Mouse (Mus musculus): Measurements from ENCODE around the gene Car3.
A peak's percentile ranks its signal among the peaks of the same experiment; 100 is the strongest.

Car3 gene

DNA sequence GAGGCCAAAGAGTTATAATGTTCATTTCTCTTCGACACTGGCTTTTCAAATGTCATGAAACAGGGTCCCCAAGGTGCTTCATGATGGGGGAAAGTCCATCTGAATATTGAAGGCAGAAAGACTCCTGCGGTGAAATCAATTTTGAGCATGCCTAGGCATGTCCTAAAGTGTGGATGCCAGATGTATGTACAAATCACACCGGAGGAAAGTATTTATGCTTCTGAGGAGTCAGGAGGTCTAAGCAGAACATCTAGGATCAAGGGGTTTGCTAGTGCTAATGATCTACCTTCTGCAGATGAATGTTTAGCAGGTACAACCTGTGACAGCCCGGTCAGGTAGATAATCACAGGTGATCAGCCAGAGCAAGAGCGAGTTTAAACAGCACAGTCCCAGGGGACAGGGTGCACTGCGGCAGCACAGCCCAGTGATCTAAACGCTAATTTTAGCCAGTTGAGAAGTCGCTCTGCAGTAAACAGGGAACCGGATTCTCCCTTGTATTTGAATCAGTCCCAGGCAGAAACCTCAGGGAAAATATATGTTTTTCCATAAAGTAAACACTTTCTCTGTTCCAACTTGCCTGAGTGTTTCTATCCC lies 13.1 kb downstream of the Car3 start:
- DNase-seq = no peak

DNA sequence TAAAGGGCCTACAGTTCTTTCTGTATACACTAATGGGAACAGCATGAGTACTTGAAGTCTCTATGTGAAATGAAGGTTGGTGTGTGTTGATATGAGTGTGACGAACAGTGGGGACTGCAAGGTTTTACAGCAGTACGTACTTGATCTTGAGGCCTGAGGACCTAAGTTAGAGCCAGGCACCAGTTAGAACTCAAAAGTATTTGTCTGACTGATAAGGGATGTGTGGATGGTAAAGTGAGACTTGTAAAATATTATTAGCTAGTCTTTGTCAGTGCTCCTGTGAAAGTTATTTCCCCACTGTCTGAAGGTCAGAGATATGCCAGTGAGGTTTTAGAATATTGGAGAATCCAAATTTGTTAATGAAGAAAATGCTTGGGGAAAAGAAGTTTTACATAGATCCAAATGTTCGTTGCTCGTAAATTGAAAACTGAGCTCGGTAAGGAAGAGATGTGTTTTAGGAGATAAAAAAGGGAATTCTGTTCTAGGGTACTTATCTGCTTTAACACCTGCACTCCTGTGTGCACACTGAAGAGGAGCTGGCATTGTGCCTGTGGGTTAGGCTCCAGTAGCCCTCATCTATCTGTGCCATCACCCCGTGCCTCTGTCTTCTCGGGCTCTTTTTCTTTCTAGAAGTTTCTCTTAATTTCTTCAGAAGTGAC lies 14.1 kb downstream of the Car3 start:
- DNase-seq = no peak

DNA sequence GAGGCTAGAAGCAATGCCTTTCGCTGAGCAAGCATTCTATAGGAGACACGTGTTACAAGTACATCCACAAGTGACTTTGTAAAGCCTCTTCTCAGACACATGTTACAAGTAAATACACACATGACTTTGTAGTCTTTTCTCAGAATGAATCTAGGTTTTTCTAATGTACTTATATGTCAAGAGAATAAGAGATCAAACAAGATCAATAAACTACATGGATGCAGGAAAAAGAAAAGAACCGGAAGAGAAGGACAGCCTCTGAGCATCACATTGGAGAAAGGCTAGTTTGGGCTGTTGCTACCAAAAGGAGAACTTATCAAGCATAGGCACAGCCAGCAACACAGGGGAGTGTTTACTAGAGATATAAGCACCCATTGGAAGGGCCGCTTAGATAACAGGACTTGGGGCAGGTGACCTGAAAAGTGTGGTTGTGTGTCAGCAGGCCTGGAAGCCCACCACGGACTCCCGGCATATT lies 15.5 kb downstream of the Car3 start:
- no peak for DNase-seq

DNA sequence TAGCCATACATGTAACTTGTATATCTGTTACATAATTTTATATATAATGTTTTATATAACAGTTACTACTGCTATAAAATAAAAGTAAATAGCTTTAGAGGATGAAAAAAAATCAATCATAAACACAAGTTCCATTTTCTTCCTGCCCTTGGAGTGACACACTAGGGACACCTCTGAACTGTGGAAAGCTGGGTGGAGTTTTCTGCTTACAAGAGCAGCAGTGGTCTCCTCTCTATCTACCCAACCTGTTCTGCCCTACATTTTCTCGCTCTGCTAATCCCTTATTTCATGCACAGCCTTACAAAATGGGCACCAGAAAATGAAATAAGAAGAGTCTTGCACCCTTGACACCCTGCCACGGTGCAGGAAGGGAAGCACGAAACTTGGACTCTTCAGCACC lies 16.0 kb downstream of the Car3 start:
- no peak for DNase-seq

DNA sequence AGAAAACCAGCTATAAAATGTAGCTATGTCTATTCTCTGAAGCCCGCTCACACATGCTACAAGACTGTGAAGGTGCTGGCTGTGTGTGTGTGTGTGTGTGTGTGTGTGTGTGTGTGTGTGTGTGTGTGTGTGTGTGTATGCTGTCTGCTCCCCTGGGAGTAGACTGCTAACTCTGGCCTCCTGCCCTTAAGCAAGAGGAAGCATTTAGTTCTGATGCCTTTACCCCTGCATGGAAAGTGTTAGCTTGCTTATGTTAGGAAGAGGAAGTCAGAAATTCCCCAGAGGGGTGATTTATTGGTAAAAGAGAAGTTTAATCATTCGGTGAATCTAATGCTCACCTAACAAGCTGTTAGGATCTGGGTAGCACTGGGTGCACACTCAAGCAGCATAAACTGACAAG lies 17.0 kb downstream of the Car3 start:
- DNase-seq = no peak

DNA sequence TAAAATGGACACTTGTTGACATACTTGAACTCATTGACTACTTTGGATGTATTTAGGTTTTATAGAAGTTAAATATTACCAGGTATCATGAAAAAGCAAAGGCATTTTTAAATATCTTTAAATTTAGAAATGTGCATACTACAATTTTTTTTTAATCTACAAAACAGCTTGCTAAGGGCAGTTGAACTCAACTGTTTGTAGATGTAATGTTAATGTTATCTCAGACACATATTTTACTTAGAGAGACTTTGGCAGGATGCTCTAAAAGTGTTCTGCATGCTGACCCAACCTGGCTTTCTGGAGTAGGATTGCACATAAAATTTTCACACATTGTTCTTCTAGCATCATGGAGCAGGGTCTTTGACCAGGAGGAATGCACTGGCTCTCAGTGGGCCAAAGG lies 18.7 kb downstream of the Car3 start:
- DNase-seq = no peak

DNA sequence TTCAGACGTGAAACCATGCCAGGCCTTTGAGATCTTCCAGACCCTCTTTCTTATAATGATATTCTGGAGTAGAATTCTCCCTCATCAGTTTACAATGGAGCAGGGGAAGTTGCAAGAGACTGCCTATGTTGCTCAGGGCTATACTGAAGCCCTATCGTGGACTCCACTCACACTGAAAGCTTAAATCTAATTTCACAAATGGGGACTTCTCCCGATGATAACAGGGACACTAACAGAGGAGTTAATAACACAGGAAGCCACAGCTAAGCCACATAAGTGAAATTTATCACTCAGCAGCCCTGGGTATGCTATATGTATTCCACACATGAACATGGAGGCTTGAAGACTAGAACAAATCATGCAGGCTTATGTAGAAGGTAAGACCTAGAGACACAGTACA lies 19.4 kb downstream of the Car3 start:
- no peak for DNase-seq

DNA sequence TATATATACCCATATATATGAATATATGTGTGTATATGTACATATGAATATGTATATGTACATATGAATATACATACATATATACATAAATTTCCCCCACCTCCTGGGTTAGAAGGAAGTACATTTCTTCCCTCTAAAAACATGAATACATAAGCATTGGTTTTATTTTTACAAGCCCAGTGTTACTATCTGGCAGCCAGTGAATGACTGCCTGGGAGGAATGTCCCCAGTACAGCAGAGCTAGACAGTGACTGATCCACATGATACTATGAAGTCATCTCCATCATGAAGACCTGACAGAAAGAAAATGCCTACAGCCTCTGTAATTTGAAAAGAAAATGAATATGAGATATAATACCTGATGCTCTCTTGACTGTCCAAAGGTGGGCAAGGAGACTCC lies 21.5 kb downstream of the Car3 start:
- DNase-seq = no peak

DNA sequence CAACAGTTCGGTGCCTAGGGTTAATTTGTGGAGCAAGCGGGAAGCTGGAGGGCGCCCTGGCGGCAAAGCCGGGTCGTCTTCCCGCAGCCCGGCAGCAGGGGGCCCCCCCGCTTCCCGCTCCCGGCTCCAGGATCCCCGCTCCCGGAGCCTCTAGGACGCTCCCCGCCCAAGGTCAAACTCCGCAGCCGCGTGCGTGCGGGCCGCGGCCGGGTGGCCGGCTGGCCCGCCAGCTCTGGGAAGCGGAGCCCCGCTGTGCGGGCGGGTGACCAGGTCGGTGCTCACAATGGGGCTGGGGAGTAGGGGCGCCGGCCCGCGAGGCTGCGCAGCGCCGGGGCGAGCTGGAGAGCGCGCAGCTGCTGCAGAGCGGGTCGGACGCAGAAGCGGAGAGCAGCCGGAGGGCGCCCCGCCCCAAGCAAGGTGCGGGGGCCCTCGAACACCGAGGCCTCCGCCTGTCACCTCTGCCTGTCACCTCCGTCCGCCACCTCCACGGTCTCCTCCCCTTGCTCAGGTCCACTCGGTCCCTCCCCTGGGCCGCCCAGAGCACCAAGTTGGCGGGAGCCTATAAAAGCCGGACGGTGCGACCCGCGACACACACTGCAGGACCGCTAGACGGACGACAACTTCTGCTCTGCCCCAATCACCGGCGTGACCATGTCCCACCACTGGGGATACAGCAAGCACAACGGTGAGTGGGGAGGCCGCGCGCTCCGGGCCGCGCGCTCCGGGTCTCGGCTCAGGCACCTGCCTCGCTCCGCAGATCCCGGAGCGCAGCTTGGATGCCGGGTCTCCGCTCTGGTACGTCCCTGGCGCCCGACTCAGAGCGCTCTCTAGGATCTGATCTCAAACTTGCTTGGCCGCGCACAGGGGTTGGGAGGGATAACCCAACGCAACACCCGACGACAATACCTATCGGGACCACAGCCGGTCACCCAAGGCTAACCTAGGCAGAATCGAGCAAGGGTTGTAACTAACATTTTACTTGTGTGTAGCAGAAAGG lies 23.1 kb downstream of the Car3 start, which contains the start of gene Car2:
Gene Car2, plus strand, starts transcription at position 172 of the 997 bp plus-strand sequence.
- DNase-seq = peak; percentile 67

DNA sequence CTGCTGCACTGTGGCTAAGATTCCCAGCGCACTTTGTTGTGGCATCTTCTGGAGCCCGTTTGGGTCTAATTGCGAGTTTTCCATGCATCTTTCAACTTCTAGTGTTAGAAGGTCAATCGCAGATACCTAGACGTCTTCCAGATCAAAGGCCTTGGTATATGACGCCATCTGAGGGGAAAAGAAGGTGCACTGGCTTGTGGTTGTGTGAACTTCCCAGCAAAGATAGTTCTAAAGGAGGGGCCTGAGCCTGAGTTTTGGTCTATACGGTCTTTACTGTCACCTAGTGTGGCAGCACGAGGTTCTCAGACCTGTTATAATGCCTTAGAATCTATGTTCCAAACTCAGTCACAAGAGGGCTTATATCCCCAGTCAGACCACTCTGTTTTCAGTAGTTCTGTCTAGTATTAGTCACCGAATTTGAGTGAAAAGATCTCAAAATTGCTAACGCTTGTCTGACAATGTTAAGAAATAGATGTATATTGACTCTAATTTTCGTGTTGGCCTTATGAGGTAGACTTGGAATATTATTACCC lies 23.9 kb downstream of the Car3 start:
- DNase-seq = no peak

DNA sequence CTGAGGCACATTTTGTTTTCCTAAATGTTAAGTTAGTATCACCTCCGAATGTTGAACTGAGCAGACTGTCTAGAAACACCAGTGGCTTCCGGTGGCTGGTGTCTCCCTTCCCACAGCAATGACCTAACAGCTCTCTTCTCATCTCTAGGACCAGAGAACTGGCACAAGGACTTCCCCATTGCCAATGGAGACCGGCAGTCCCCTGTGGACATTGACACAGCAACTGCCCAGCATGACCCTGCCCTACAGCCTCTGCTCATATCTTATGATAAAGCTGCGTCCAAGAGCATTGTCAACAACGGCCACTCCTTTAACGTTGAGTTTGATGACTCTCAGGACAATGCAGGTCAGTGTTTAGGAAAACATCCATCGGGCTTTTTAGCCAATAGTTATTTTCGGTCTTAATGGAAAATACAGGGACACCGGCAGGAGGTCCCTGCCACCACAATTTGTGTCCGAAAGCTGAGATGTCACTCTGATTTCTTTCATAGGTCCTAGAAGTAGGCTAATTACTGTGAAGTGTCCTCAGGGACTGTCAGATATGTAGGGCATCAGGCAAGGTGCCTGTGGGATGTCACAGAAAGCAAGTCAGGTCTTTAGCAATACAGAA lies 24.5 kb downstream of the Car3 start:
- no peak for DNase-seq

DNA sequence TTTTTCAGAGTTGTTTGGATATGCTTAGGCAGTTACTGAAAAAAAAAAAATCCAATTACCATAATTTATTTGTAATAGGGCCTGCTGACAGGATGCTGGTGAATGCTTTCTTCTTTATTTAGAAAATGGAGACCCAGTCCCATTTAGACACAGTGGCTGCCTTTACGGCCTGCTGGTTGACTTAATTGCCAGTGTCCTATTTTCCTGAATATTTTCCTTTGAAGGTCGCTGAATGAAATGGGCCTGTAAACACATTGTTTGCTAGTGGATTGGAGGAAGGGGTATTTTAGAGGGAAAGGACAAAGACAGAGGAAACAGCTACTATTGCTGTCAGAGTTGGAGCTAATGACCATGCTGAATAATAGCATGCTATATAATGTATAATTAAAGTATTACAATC lies 25.2 kb downstream of the Car3 start:
- no peak for DNase-seq

DNA sequence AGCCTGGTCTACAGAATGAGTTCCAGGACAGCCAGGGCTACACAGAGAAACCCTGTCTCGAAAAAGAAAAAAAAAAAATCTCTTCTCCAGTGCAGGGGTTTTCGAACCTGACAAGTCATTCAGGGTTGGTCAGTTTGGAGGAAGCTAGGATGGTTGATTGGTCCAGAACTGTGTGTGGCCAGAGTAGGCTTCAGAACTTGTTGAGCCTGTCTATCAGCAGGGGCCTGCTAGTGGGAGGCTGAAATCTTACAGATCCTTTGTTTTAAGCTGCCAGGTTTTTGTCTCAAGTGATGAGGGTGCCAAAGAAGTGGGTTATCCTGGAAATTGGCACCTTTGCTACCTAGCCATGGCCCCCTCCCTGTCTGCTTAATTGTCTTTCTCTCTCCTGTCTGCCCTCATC lies 25.8 kb downstream of the Car3 start:
- DNase-seq = no peak

DNA sequence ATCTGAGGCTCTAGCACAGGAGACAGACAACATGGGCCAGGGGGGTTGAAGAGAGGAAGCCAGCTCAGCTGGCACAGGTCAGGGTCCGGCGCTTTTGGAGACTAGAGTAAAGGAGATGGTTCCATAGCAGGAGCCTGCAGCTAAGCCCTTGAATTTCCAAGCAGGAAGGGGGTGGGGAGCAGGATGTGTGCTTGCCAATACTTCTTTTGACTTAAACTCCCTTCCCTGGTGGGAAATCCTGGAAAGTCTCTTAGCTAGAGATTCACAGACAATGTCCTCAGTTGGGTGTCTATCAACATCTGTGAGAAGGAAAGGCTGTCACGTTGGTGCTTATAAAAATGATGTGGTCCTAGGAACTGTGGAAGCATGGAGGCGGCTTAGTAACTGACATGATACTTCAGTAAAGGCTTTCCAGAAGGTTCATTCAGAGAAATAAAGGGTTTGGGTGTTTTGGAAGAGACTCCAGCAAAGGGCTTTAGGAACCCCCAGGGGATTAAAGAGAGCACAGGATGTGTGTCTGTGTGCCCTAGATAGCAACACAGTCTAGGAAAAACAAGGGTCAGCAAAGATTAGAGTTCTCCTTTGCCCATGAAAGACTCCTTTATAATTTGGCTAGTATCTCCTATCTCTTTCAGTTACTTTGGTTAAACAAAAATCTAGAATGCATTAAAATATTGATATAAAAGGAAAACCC lies 26.6 kb downstream of the Car3 start:
- DNase-seq = no peak

DNA sequence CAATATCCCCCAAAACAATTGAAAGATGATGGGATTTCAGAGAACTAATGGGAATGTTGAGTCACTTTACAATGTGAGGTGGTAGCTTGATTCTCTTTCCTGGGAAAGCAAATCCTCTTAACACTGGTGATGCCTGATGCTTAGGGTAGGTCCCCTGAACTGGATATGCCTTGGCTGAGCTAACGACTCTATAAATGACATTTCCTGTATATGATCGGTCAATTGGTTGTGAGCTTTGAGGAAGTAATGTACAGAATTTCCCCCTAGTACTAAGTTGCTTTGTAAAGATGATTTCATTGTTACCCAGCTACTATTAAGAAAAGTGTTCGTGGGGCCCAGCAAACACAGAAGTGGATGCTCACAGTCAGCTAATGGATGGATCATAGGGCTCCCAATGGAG lies 29.7 kb downstream of the Car3 start:
- no peak for DNase-seq

DNA sequence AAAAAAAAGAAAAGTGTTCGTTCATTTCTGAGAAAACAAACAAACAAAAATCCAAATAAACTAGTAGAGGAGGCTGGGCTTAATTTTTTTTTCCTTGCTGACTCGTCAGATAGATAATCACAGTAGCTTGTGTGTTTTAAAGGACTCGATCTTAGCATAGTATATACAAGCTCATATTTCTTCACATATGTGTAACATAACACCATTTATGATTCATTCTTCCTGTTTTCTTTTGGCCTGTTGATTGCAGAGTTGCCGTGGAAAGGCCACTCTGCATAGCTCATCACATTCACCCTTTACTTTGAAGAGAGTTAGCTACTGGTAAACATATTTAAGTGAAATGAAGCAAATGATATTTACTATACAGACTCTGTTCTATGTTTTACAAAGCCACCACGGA lies 30.4 kb downstream of the Car3 start:
- no peak for DNase-seq

DNA sequence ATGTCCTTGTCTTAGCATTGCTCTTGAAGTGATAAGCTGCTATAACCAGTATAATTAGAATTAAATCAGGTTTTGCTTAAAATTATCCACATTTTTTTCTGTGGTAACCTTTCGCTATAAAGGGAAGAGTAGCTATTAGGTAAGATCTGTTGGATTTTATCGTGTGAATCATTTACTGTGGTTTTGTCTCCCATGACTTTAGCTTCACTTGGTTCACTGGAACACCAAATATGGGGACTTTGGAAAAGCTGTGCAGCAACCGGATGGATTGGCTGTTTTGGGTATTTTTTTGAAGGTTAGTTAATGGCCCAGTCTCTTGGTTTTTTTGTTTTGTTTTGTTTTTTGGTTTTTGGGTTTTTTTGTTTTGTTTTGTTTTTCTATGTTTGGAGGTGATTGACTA lies 32.0 kb downstream of the Car3 start:
- DNase-seq = no peak

DNA sequence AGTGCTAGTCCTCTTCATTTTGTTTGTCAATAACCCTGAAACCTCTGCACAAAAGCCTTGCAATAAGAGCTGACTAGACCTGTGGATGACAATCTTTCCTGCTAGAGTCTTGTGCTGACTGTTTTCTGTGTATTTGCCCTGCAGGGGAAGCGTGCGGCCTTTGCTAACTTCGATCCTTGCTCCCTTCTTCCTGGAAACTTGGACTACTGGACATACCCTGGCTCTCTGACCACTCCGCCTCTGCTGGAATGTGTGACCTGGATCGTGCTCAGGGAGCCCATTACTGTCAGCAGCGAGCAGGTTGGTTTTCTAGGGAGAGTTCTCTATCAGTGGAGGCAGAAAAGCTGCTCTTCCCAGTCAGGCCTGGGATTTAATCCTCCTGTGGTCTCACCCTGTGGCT lies 34.5 kb downstream of the Car3 start:
- DNase-seq = no peak

DNA sequence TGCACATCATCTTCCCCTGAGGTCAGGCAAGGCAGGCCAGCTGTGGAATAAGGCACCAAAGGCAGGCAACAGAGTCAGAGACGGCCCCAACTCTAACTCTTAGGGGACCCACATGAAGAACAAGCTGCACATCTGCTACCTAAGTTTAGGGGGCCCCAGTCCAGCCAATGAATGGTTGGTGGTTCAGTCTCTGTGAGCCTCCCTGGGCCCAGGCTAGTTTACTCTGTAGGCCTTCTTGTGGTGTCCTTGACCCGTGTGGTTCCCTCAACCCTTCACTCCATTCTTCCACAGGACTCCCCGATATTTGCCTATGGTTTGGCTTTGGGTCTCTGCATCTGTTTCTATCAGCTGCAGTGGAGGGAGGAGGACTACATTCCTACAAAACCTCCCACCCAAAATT lies 40.1 kb downstream of the Car3 start:
- DNase-seq = no peak

DNA sequence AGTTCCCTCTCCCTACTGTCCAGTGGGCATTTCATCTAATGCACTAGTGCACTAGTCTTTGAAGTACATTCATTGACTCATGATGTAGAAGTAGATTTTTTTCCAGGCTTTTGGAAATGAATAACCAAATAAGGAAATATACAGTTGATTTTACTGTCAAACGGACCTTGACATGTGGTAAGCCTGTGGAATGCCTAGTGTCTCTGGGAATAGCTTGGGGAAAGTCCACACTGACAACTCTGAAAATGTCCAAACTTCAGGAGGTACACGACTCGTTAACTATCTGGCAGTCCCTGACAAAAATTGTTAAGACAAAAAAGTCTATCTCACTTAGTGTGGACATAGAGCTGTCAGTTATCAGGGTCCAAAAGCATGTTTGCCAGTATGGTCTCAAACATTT lies 40.9 kb downstream of the Car3 start:
- DNase-seq = no peak

DNA sequence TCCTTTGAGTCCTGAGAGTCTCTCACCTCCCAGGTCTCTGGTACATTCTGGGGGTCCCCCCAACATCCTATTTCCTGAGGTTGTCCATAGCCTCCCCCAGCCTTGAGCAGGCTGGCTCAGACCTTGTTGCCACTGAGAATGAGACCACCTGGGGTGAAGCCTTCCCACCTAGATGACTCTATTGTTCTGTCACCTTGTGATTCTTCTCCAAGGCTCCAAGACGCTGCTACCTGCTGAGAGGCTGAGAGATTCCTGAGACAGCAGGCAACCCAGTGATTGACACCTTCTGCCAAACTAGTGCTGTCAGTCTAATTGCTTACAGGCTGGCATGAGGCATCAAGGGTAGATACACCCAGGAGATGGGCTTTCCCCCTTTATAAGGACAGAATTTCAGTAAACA lies 44.0 kb downstream of the Car3 start:
- no peak for DNase-seq

DNA sequence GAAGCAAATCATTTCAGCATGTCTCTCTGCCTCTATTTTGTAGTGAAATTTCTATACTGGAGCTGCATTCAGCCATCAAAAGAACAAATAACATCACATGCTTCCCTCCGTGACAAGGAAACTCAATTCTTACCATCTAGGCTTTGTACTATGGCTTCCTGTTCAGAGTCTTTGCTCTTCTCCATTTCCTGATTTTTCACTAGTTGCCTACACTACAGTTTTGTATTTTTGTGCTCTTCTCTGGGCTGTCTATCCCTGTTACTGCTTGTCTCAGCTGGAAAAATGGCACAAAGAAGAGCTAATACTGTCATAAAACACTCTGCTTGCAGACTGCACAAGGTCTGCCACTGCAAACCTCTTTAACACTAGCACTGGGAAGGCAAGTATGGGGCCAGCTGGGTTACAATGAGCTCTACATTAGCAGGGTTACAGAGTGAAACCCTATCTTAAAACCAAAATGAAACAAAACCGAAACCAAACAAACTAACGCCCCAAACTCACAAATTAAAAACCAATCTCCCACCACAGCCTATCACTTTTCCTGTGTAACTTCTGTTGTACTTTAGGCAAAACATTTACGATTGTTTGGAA lies 48.8 kb downstream of the Car3 start:
- no peak for DNase-seq
